Mouse (Mus musculus) urinary bladder, adult 18-20 months (tissue): ENCODE results near the gene Ncor2.
A peak's percentile ranks its signal among the peaks of the same experiment; 100 is the strongest.

Source experiments
- DNase-seq, 2 experiments: peaks; one replicate each; pipeline ENCODE4 v3.0.0; 2022; ENCODE audit warnings: low spot score in 2 of 2, mixed read lengths in 2 of 2

Ncor2 gene

GRCm38 (mm10) chr5:125096368-125096767 is 82.7 kb downstream of the Ncor2 start:
- no peak for DNase-seq

- no peak for DNase-seq
Observed at GRCm38 (mm10) chr5:125095525-125096175, 83.4 kb downstream of the Ncor2 start.

- DNase-seq, result no peak
Observed at GRCm38 (mm10) chr5:125093795-125094194, 85.2 kb downstream of the Ncor2 start.

- DNase-seq, result no peak
Observed at GRCm38 (mm10) chr5:125088076-125088475, 90.9 kb downstream of the Ncor2 start.

GRCm38 (mm10) chr5:125085097-125085617 is 93.9 kb downstream of the Ncor2 start:
- DNase-seq, result no peak

- no peak for DNase-seq
Observed at GRCm38 (mm10) chr5:125083674-125084073, 95.3 kb downstream of the Ncor2 start.

- DNase-seq, result peak; percentile 46 to 78
Observed at GRCm38 (mm10) chr5:125081318-125082101, 97.5 kb downstream of the Ncor2 start.

- peak; percentile 26 to 62 for DNase-seq
Observed at GRCm38 (mm10) chr5:125080787-125081317, 98.2 kb downstream of the Ncor2 start.

GRCm38 (mm10) chr5:125080352-125080751 is 98.7 kb downstream of the Ncor2 start:
- no peak for DNase-seq

- no peak for DNase-seq
Observed at GRCm38 (mm10) chr5:125078220-125078619, 100.8 kb downstream of the Ncor2 start.

- DNase-seq, result no peak
Observed at GRCm38 (mm10) chr5:125076183-125076582, 102.8 kb downstream of the Ncor2 start.

GRCm38 (mm10) chr5:125074571-125075171 is 104.3 kb downstream of the Ncor2 start:
- no peak for DNase-seq

- DNase-seq, result no peak
Observed at GRCm38 (mm10) chr5:125073896-125074295, 105.1 kb downstream of the Ncor2 start.

GRCm38 (mm10) chr5:125073335-125073734 is 105.7 kb downstream of the Ncor2 start:
- no peak for DNase-seq

- no peak for DNase-seq
Observed at GRCm38 (mm10) chr5:125072425-125072824, 106.6 kb downstream of the Ncor2 start.

GRCm38 (mm10) chr5:125071919-125072318 is 107.1 kb downstream of the Ncor2 start:
- no peak for DNase-seq

GRCm38 (mm10) chr5:125070399-125070798 is 108.6 kb downstream of the Ncor2 start:
- DNase-seq, result no peak

- no peak for DNase-seq
Observed at GRCm38 (mm10) chr5:125069916-125070315, 109.1 kb downstream of the Ncor2 start.

- DNase-seq, result no peak
Observed at GRCm38 (mm10) chr5:125069426-125069825, 109.6 kb downstream of the Ncor2 start.

- DNase-seq, result no peak
Observed at GRCm38 (mm10) chr5:125068371-125068951, 110.6 kb downstream of the Ncor2 start.

GRCm38 (mm10) chr5:125067673-125068072 is 111.3 kb downstream of the Ncor2 start:
- no peak for DNase-seq
